Mouse (Mus musculus) heart, adult 8-10 months (tissue): ENCODE measurements around the gene Aldh3a1. TPM values are rescaled to one million over a fixed set of nuclear protein-coding genes. Genes with fewer than 3 reads are reported as not detected.

Source experiments
- DNase-seq: peaks from one replicate; pipeline ENCODE4 v3.0.0; 2022; ENCODE audit warnings: low spot score
- total RNA-seq, 4 experiments: library from RNA; stranded (reverse); gene quantifications; 2 replicates each; pipeline ENCODE4 v1.2.4; 2022

Gene Aldh3a1
- total RNA-seq, 4 experiments from 2014 or later: 1.2 to 1.8 (median 1.5) TPM

DNA sequence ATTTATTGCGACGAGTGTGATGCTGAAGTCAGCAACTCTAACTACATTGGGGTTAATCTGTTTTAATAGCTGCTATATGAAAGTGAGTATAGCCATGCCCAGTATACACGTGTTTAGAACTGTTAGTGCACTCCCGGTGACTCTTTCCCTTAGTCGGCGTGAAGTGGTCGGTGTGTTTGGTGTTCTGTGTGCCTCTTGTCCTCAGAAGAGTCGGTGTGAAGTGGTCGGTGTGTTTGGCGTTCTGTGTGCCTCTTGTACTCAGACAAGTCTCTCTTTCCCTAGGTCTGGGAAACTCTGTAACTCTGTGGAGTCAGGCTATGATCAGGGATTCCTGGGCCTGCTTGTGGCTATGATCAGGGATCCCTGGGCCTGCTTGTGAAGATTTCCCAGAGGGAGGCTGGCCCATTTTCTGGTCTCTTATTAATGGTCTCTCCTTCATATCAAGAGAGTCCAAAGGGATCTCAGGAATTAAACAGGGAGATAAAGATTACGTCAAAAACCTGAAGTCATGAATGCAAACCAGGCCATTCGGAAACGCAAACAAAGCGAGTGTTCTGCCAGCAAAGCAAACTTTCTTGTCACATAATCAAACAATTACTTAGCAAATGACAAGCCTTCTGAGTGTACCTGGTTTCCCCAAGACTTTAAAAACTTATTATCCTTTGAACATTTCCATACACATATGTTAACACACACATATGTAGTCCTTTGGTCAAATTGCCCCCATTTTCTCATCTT is 10.6 kb upstream of the Aldh3a1 start:
- DNase-seq: no peak

DNA sequence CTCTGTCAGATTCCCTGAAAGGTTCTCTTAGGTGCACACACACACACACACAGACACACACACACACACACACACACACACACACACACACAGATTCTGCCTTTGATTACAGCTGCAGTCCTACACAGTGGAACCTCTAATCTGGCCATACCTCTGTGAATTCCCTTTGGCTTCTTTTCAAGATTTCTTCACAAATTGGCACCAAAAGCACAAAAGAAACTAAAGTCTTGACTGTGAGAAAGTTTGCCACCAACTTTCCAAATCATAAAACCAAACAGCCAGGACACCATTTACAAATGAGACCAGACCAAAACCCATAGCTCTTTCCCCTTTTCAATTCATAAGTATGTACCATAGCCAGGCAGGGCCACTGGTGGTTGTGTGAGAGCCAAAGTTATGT is 9.4 kb upstream of the Aldh3a1 start:
- no peak for DNase-seq

DNA sequence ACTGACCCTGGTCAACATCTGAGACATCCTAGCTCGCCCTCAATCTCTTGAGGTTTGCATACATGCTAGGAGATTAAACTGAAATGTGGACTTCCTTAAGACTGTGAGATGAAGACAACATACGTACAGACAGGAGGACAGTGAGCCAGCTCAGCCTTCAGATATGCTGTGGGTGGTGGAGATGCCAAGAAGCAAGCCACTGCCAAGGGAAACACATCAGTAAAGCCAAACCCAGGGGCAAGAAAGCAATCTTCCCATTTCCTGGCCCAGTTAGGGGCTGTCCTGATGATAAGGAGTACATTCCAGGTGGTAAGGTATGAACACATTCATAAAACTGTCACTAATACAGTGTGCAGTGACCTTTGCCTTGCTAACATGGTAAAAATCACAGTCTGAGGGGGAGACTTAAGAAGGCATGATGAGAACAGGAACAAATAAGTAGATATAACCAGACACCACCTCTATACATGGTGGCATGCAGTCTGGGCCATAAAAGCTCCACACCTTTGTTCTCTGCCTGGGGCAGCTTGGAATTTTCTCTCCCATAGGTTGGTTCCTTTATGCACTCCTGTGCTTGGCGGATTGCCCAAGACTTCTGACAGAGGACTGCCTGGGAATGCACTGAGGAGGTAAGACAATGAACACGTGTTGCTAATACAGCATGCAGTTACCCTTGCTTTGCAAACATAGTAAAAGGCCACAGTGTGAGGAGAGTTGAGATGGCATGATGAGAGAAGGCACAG is 7.5 kb upstream of the Aldh3a1 start:
- no peak for DNase-seq

DNA sequence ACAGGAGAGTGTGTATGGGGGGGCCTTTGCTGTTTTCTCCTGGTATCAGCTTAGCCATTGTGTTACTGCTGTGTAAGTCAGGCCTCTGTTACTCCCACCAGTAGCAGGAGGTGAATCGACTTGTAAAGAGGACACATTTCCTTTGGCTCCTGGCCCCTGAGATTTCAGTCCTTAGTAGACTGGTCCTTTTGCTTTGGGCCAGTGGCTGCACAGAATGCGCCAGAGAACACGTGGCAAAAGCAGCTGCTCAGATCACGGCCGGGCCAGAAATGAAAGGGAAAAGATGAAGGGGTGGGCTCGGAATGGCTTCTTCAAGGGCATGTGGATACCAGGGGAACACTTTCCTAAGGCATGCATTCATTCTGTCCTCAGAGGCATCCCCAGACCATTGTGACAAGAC is 5.2 kb upstream of the Aldh3a1 start:
- DNase-seq: no peak

DNA sequence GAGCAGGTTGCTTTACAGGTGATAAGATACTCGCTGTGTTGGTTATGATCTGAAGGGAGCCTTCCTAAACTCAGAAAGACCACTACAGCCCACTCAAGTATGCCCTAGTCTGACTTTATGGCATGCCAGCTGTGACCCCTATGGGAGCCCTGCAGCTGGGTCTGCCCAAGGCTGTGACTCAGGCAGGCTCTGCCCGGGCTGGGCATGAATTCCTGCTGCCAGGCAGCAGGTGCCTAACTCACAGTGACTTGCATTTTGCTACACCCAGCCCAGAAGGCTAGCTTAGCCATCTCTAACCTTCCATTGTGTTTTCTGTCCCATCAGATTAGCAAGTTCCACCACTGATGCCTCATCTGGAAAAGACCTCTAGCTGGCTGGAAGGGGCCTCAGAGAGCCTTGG is 4.5 kb upstream of the Aldh3a1 start:
- DNase-seq: no peak

DNA sequence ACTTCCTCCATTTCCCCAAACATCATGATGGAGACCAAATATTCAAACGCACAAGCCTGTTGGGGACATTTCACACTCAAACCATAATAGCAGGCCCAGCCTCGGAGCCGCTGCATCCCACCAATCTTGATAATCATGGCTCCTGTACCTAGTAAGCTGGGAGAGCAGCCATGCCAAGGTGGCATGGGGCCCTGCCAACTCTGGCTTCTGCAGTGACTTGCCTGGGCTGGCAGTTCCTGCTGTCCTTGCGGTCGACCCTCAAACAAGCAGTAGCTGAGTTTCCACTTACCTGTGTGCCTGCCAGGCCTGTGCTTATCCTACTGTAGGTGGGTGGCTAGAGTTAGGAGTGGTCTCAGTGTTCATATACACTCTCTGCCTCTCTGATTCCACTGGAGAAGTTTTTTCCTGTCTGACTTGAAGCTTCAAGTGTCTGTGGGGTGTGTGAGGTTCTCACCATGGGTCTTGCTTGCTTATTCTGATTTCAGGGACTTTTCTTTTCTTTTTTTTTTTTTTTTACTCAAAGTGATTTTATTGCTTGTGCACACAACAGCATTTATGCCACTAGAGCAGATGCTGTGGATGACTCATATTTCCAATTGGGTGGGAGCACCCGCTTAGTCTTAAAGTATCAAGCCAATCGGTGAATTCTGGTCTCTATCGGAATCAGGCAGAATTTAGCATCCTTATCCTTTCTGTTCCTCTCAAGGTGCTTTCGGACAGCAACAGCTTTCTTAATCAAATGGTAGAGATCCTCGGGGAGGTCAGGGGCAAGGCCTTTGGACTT is 2.0 kb upstream of the Aldh3a1 start:
- DNase-seq: no peak

DNA sequence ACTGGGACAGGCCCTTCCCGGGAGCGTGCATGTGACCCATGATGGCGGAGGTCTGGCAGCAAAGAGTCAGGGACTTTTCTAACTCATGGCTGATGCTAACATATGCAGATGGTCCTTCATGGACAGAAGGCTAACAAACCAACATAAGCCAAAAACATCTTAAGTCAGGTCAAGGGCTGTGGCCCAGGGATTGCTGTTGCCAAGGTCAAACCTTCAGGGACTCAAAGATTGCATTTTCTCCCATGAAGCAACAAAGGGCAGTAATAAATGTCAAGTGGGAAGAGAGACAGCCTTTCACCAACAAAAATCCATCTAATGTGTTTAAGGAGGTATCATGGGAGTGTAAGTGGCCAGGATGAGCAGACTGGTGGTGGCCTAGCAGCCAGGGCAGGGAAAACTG is 1.2 kb upstream of the Aldh3a1 start:
- DNase-seq: no peak

DNA sequence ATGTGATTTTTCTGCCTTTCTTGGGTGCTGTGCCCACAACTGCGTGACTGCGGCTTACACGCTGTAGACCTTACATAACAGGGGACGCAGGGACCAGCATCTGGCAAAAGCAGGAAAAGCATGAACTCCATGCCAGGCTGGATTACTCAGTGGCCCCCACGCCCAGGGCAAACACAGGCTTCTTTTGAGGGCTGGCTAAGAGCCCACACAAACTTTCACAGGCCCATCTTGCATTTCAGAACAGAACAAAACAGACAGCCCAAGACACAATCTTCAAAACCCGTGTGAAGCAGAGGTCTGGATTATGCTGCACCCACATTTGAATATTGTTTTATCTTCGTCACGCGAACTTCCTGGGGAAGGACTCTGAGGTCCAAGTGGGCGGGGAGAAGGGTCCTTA is 979 bp downstream of the Aldh3a1 start:
- peak; percentile 30 for DNase-seq

DNA sequence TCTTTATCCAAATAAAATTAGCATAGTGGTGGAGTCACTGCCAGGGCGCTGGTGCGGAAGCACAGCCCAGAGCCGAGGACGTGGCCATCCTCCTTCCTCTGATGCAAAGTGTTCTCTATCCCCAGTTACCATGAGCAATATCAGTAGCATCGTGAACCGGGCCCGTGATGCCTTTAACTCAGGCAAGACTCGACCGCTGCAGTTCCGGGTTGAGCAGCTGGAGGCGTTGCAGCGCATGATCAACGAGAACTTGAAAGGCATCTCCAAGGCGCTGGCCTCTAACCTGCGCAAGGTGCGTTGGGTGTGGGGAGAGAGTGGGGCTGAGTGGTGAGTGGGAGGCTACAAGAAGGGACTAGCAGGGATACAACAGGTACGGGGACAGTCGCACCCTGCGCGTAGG is 4.8 kb downstream of the Aldh3a1 start:
- no peak for DNase-seq

DNA sequence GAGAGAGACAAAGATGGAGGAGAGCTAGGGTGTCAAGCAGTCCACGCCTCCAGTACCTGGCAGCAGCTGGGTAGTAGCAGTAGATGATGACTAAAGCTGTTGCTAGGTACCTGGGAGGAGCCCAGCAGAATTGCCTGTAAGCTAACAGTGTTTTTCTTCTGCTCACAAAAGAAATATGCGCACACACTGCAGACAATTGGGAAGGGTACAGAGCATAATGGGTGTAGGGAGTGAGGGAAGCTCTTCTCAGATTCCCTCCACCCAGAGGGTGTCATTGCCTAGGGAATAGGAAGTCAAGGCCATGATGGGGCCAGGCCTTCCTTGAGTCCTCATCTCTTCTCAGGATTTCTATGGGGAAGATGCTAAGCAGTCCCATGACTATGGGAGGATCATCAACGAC is 8.6 kb downstream of the Aldh3a1 start:
- DNase-seq: no peak

DNA sequence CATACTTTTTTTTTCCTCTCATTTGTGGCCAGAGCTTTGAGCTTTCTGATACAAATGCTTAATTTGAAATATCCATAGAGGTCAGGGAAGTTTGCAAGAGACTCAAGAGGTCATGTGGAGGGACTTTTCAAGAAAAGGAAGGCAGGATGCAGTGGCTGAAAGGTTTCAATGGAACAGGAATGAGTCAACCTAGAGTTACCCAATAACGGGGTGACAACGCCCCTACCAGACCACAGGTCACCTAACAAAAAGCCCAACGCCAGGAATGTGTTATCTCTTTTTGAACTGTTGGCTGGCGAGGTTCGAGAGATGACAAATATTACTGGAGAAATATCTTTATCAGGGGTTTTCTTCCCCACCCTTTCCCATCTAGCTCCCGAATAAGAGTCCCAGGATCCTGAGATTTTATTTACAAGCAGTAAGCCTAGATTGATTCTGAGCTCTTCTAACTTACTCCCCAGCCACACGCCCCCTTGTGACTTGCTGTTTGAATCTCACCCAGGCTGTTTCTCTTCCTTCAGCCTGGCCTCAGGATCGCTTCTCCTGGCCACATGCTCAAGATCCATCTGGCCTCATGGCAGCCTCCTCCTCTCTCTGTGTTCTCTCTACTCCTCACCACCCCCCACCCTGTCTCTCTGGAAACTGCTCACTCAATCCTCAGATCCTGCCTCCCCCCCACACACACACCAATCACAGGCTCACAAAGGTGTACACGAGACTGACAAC is 13.0 kb downstream of the Aldh3a1 start:
- no peak for DNase-seq

DNA sequence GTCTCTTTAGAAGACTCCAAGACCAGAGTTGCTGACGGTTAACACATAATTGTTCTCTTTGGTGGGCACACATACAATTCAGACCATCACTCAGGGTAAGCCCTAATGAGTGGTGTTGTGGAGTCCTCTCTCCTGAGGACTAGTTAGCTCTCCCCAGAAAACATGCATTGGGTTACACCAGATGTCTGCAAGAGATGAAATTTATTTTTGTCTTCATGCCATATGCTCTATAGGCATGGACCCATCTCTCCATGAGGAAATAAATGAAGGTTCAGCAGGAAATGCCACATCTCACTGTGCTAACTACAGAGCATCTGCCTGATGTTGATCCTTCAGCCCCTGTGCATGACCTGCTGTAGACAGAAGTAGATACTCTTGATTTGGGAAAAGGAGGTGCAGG is 14.7 kb downstream of the Aldh3a1 start:
- DNase-seq: no peak

DNA sequence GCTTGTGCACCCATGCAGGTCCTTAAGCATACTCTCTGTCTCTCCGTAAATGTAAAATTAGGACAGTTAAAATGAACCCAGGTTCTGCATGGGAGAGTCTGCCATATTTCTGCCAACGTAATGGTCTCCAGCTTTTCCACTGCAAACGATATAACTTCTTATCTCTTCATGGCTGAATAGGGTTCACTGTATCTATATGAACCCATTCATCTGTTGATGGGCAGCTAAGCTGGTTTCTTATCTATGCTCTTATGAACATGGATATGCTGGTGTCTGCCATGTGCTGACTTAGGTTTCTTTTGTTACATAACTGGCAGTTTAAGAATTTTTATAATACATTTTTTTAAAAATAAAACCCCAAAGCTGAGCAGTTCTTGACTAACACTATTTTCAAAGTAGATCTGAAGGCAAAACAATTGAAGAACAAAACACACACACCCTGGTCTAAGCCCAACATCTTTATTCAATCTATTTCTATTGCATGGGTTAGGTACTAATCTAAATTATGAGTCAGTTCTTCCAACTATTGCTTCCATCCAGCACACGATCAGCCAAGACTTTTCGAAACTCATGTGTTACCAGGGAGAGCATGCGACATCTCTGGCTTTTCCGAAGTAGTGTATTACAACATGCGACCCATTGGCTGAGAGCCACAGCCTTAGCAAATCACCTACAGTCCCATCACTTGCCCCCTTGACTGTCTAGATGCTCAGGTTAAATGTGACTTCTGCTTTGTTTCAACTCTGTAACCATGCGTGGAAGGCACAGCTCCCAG is 15.8 kb downstream of the Aldh3a1 start:
- no peak for DNase-seq

DNA sequence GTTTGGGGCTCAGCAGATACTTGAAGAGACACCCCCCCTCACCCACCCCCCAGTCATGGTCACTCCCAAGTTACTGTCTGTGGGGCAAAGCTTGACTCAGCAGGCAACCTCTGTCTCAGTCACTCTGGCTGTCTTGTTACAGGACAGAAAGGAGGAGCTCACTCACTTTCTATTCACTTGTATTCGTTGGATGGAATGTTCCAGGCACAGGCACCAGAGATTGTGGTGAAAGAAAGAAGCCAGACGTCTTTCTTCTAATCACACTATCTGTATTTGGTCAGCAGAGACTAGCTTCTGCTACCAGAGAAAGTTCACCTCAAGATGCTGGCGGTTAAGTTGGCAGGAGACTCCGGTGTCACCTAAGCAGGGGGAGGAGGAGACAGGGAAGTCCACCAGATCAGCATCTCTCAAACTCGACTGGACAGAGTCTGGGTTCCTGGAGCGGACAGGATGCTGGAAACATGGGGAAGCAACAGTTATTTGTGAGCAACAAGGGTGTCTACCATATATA is 17.0 kb downstream of the Aldh3a1 start:
- DNase-seq: no peak

DNA sequence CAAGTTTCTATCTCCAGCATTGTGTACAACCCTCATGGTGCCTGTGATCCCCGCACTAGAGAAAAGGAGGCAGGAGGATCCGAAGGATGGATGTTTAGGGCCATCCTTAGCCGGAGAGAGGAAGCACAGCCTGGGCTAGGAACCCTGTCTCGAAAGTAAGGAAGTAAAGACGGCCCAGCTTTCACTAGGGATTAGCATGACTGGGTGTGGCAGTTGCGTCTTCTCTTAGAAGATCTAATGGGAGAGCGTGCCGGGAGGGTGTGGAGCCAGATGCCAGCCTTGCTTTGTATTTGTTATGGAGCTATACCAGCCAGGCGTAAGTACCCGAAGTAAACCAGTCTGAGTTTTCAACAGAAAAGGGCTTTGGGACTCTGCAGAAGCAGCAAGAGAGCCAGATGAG is 17.6 kb downstream of the Aldh3a1 start:
- no peak for DNase-seq

DNA sequence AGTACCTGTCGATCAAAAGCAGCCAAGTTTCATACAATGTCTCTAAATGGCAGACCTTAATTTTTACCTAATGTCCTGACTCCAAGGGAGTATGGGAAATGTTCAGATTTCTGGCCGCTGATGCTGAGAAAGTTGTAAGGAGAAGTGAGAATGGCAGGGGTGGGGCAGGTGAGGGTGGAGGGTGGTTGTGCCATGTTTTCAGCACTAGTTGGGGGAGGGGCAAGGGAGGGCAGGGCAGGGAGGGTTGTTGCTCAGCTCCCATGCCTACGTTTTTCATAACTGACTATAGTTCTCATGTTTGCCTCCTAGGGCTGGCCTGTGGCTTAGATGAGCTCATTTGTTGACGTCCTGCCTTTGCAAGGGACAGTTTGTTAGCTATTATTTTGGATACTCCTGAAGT is 18.2 kb downstream of the Aldh3a1 start:
- no peak for DNase-seq

DNA sequence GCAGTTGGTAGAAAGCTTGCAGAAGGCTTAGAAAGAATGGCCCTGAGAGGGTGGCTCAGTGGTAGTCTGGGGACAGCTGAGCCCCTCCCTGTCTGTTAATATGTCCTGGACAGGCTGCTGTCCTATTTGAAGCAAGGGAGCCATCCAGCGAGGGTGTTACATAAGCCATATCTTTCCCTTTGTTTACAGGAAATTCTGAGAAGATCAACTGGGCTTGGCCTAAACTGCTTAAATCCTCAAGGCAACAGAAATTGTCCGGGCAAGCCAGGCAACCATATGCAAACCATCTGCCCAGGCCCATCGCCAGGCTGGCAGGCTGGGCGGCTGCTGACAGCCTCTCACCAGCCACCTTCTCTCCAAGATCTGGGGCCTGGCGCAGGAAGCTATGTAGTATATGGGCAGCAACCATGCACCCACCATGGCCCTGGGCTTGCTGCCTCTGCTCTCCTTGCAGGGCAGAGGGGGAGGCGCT is 18.6 kb downstream of the Aldh3a1 start:
- peak; percentile 61 for DNase-seq

DNA sequence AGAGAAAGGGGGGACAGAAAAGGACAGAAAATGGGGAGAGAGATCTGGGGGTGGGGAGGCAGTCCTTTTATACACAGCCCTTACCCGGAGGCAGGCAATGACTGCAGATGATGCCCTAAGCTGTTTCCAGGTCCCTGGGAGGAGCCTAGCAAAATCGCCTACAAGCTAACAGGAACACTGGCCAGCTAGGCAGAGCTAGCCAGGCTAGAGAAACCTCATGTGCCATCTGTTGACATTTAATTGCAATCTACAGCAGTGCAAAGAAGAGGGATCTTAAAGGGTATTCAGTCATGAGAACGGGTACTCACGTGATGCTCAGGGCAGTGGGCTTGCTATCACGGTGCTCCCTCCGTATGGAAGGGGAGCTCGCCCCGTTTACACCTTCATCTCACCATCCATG is 20.5 kb downstream of the Aldh3a1 start:
- no peak for DNase-seq

DNA sequence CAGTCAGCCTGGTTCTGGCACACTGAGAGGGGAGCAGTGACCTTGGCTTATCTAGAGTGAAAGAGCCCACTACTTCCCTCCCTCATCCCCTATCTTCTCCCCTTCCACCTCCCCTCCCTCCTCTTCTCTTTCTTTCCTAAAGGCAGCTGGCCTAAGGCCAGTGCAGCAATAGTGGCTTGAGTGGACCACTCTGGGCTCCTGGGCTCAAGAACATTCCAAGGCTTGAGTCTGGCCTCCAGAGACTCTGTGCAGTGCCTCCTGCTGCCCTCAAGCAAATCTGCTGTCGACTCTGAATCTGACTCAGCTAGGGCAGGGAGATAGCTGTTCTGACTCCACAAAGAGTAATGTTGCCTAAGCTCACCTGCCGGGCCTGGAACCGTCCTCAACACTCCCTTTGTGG is 21.1 kb downstream of the Aldh3a1 start:
- DNase-seq: no peak

DNA sequence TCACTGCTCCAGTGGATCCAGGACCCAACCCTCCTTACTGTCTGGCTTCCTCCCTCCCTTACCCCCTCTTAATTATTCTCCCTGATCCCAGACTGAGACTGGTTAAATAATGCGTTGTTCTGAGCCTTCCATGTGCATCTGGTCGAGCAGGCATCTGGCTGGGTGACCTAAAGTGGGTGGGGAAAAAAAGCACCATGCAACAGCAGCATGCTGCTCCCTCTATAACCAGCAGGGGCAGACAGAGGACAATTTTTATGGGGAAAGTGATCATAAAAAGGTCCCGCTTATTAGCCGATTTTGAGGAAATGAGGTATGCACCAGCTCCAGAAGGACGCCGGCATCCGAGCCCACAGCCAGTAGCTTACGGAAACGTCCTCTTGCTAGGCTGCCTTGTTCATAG is 24.0 kb downstream of the Aldh3a1 start:
- peak; percentile 79 for DNase-seq

DNA sequence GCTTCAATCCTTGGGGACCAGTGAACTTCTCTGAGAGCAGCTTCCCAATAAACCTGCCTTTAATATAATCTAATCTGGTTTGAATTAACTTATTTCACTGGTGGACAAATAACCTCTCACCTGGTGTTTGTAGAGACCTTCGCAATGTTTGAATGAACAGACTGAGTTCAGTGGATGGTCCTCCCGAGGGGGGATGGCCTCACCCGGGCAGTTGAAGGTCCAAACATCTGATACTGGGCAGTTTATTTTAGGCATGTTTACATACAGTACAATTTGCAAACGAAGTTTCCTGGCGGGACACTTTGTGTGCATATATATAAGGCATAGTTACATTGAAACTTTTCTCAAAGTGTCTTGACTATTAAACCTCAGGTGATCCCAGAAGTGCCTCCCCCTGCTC is 26.8 kb downstream of the Aldh3a1 start:
- DNase-seq: no peak
